Mouse (Mus musculus): ENCODE data around the gene Plcb1. TPM values are rescaled to one million over a fixed set of nuclear protein-coding genes. Genes with fewer than 3 reads are reported as not detected.

Plcb1 gene
- total RNA-seq, 2 experiments from 2014 or later: 2.1 TPM; not detected in 1

- no peak for ATAC-seq (replicated peaks; ENCODE audit: low FRiP score, poor library complexity, severe bottlenecking)
Observed at GRCm38 (mm10) chr2:134831861-134832260, 46.0 kb downstream of the Plcb1 start.

DNA sequence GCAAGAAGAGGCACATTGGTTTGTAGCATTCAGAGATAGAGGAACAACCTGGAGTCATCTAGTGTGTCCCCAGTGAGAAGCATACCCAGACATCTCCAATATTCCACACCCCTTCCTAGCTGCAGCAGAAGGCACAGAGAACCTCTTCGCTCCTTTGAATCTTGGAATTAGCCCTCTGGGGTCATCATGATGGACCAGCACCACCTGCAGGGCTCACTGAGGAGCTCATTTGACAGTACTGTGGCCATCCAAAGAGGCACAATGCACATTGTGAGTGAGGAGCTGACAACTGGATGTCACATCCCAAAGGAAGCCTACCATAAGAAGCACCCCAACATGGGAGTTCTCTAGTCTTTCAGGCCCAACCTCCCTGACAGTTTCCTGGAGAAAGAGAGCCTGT lies 50.2 kb downstream of the Plcb1 start:
- no peak for ATAC-seq (replicated peaks; ENCODE audit: low FRiP score, poor library complexity, severe bottlenecking)

- no peak; the same call in 1 of the 2 replicates for ATAC-seq (replicated peaks; ENCODE audit: low FRiP score, poor library complexity, severe bottlenecking)
Observed at GRCm38 (mm10) chr2:134838185-134838584, 52.3 kb downstream of the Plcb1 start.

- no peak for ATAC-seq (replicated peaks; ENCODE audit: low FRiP score, poor library complexity, severe bottlenecking)
Observed at GRCm38 (mm10) chr2:134838888-134839287, 53.0 kb downstream of the Plcb1 start.

DNA sequence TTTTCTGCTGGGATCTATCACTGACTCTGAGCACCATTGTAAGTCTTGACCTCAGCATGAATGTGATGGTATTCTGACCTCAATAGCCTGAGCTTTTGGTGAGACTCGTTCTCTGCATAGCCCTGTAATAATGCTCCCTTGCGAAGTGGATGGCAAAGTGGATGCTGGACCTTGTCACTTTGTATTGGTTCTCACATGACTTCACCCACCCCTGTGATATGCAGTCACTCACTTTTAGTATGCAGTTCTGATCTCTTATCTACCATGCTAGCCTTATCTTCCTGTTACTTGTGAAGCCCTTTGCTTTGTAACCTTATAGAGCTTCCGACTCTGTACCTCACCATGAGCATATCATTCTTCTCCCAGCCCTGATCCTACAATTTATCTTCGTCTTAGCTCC lies 57.0 kb downstream of the Plcb1 start:
- ATAC-seq (replicated peaks; ENCODE audit: low FRiP score, poor library complexity, severe bottlenecking): no peak

GRCm38 (mm10) chr2:134844391-134845238 lies 58.7 kb downstream of the Plcb1 start:
- ATAC-seq (replicated peaks; ENCODE audit: low FRiP score, poor library complexity, severe bottlenecking): no peak

GRCm38 (mm10) chr2:134845239-134845738 lies 59.4 kb downstream of the Plcb1 start:
- ATAC-seq (replicated peaks; ENCODE audit: low FRiP score, poor library complexity, severe bottlenecking): no peak

DNA sequence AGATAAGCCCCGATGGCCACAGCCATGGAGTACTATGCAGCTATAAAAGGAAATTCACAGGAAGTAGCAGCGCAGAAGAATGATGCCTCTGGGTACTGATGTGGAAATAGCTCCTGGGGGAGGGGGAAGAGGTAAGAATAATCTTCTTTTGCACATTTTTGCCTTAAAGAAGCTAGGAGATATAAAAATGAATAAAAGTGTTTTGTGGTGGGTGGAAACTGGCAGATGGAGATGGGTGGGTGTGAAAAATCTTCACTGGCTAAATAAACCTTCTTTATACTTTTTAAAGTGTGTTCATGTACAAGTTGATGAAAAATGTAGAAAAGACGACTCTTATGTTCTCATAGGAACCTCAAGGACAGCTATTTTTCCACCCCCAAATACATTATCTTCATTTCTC lies 60.7 kb downstream of the Plcb1 start:
- no peak for ATAC-seq (replicated peaks; ENCODE audit: low FRiP score, poor library complexity, severe bottlenecking)

DNA sequence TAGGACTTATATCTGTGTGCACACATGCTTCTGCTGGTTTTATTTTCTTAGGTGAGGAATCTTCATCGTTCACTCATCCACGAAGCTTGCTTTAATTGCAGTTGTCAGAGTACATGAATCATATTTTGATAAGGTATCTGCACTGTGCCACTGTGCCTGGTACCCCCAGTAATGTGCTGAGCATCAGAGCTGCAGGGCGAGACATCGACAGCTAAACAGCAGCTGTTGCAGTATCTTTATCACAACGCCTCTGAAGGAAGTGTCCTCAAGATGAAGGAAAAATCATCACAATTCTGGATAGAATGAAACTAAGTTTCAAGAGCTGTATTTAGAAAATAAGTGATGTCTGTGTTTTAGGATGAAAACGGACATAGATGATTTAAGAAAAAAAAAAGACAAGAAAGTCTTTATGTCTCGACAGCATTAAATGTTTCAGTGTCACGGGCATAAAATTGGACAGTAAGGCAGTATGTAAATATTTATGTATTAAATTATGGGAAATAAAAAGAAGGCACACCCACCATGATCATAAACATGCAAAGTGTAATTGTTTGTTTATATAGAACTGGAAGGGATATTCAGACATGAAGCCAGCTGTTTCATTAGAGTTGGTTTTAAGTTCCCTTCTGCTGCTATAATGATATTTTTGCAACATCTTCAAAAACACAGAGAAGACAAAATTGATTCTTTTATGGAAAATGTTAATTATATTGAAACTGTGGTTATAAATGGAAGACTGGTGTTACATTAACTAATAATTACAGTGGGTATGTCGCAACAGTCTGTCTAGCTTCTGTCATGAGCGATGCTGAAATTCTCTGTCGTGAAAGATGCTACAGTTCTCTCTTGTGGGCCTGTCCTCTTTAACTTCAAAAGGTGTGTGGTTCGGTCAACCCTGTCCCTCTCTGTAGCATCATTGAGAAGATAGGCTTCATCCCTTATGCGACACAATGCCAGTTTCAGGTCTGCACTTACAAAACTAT lies 65.6 kb downstream of the Plcb1 start:
- ATAC-seq (replicated peaks; ENCODE audit: low FRiP score, poor library complexity, severe bottlenecking): no peak

- no peak for ATAC-seq (replicated peaks; ENCODE audit: low FRiP score, poor library complexity, severe bottlenecking)
Observed at GRCm38 (mm10) chr2:134856239-134856638, 70.4 kb downstream of the Plcb1 start.

DNA sequence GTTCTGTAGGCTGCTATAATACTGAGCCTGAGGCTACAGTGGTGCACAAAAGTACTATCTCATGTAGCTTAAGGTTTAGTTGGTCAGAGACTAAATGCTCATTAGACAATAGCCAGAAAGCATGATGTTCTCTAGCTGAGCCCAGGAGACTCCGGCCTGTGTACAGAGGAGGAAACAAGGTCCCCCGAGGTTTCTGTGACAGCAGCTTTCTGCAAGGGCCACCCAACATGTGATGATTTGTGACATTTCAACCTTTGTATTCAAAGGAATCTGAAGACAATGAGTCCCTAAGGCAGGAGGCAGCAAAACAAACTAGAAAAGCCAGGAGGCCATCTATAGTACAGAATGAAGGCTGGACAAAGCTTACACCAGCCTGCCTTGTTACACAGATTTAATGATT lies 70.8 kb downstream of the Plcb1 start:
- no peak for ATAC-seq (replicated peaks; ENCODE audit: low FRiP score, poor library complexity, severe bottlenecking)

GRCm38 (mm10) chr2:134864985-134865645 lies 79.2 kb downstream of the Plcb1 start:
- no peak for ATAC-seq (replicated peaks; ENCODE audit: low FRiP score, poor library complexity, severe bottlenecking)

GRCm38 (mm10) chr2:134867381-134867780 lies 81.5 kb downstream of the Plcb1 start:
- no peak for ATAC-seq (replicated peaks; ENCODE audit: low FRiP score, poor library complexity, severe bottlenecking)

GRCm38 (mm10) chr2:134871692-134872489 lies 86.0 kb downstream of the Plcb1 start:
- no peak for ATAC-seq (replicated peaks; ENCODE audit: low FRiP score, poor library complexity, severe bottlenecking)

- ATAC-seq (replicated peaks; ENCODE audit: low FRiP score, poor library complexity, severe bottlenecking): no peak
Observed at GRCm38 (mm10) chr2:134872490-134872781, 86.6 kb downstream of the Plcb1 start.

DNA sequence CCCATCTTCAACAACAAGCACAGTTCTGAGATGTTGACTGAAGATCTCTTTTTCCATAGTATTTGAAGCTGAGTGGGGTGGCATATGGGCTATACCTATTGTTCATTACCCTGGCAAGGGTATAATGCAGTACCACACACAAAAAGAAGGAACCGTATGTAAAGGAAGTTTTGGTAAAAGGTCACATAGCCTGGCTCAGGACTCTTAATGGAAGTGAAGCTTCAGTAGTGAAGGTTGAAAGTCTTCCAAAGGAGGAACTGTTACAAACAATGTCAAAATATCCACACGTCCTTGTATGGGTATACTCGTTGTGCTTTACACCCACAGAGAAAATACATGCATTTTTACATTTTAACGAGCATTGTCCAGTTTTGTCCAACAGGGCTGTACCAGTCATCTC lies 91.3 kb downstream of the Plcb1 start:
- no peak for ATAC-seq (replicated peaks; ENCODE audit: low FRiP score, poor library complexity, severe bottlenecking)

DNA sequence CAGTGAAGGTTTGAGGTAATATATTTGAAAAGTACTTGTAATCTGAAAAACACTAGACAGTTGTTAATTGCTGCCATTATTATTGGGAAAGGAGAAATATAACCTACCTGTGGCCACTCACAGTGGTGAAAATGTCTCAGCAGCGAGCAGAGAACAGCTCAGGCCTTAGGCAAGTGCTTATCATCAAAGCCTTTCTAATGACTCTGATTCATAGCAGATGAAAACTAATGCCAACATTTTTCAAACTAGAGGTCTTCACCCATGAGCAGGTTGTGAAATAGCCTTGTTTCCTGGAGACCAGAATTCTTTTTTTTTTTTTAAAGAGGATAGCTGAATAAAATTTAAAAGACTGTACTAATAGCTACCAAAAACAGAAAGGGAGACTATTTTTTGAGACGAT lies 105.3 kb downstream of the Plcb1 start:
- no peak for ATAC-seq (replicated peaks; ENCODE audit: low FRiP score, poor library complexity, severe bottlenecking)

- ATAC-seq (replicated peaks; ENCODE audit: low FRiP score, poor library complexity, severe bottlenecking): no peak
Observed at GRCm38 (mm10) chr2:134894776-134895175, 108.9 kb downstream of the Plcb1 start.

GRCm38 (mm10) chr2:134896196-134896595 lies 110.3 kb downstream of the Plcb1 start:
- no peak for ATAC-seq (replicated peaks; ENCODE audit: low FRiP score, poor library complexity, severe bottlenecking)
